In genomic region chr16:11638739-11639138, GRCm38 (mm10) we compare ENCODE assay signal across 17 mouse cellular contexts.
DNase-seq lines count a peak whose midpoint lies in the region.
"Had no signal": no experiment of that assay in that cellular context is flagged by ENCODE, and none has a peak within 500 bp of the region (broad histone marks: within the 10 kb centered on the region; RNA-seq: fewer than 3 reads in every experiment).

No protein-coding gene starts in this region.

- intact Hi-C loops in left cerebral cortex, postnatal 4 days (cut with DNase I): no loop called here

- peak; percentile 27 for DNase-seq in adrenal gland, postnatal 10 days
- no peak for DNase-seq in adrenal gland, postnatal 4 days (ENCODE audit: low spot score in 2 of 2)
- peak; percentile 14 for DNase-seq in left cerebral cortex, postnatal 4 days
- no peak for DNase-seq in left cerebral cortex, adult 18-20 months (ENCODE audit: low spot score in 2 of 2)
- peak; percentile 66 for DNase-seq in brain, adult 2 months (ENCODE audit: low read depth, low spot score)
- peak; percentile 45 to 55 for DNase-seq in cerebellum, postnatal 25 days
- DNase-seq in urinary bladder, postnatal 14 days (ENCODE audit: low spot score): no peak
- DNase-seq: gastrocnemius, postnatal 36 days; heart, postnatal 36 days; kidney, adult 11 months; kidney, postnatal 4 days; layer of hippocampus, adult 9-11 months; lung, adult 18-20 months; lung, postnatal 14 days; right cerebral cortex, adult 18-20 months; right cerebral cortex, postnatal 4 days; thymus, postnatal 36 days had no signal

Comparison
In these comparisons a context has a peak if more than half of its experiments do, and no peak if none do; other contexts are left out.
1. DNase-seq: peak in adrenal gland, postnatal 10 days (single experiment), left cerebral cortex, postnatal 4 days (single experiment), brain, adult 2 months (single experiment) and cerebellum, postnatal 25 days (2 of 2); none in adrenal gland, postnatal 4 days (0 of 2), left cerebral cortex, adult 18-20 months (0 of 2) and urinary bladder, postnatal 14 days (single experiment).